Mouse (Mus musculus): ENCODE data around the gene Fam234a. TPM values are rescaled to one million over a fixed set of nuclear protein-coding genes. Genes with fewer than 3 reads are reported as not detected.

Fam234a gene
- polyA plus RNA-seq, 1 experiment, result 2.9 TPM

DNA sequence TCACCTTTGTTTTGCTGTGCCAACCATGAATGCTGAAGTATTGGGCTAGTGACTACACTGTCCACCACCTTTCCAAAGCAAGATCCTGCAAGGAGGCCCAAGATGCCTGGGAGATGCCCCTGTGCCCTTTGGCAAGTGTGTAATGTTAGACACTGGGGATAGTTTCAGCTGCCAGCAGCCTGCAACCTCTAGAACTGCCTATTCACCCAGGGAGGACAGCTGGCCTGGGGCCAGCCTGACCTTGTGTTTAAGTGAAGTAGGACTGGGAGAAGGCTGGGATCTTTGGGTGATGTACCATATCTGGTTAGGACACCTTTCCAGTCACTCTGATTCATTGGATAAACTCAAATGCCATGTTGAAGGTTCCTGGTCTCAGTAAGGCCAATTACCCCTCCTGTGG lies 42.0 kb downstream of the Fam234a start:
- TF ChIP-seq GATA1 (IDR thresholded peaks at IDR 0.05; ENCODE audit: low read length), result no peak

DNA sequence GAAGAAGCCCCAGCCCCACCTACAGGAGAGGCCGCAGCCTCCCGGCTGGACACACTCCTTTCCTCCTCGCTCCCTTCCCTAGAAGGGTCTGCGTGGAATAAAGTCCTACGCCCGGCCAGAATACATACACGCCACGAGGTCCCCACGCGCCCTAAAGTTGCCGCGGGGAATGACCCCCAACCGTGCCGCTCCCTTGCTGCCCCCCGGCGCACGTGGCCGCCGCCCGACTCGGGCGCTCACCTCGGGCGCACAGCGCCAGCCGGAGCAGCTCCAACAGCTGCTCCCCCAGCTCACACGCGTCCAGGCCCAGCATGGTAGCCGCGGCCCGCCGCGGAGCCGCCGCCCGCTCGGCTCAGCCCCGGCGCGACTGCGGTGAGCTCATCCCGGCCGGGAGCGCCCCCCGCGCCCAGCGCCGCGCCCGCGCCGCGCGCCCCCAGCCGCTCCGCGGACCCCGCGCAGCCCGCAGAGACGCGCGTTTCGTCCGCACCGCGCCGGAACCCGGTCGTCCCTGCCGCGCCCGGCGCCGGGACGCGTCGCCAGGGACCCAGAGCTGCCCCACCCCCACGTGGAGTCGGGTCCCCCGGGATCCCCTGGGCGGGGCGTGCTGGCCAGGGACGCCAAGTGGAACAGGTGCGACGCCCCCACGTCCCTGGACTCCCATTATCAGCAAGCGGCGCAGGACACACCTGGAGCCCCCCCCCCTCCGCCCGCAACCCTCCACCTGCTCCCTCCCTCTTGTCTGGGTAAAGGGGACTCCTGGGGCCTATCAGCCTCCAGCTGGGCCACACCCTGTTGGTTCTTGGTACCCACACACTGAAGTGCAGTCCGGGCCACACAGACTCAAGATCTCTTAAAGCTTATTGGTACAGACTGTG lies 43.0 kb downstream of the Fam234a start:
- TF ChIP-seq GATA1 (IDR thresholded peaks at IDR 0.05; ENCODE audit: low read length), result no peak

DNA sequence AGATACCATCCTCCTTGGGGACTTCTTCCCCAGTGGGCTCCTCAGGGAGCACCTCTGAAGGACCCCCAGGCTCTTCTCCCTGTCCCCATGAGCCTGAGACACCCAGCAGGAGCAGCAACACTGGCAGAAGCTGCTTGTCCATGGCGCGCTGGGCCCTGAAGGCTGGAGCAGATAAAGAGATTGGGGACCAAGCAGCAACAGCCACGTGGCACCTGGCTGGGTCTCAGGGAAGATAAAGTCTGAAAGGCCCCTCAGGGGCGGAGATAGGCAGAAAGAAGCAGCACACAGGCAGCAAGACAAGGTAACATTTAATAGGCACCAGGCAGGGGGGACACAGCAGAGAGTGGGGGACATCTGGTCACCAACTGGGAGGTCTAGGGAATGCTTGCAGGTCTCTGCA lies 45.1 kb downstream of the Fam234a start, which contains the start of gene Pdia2:
Gene Pdia2, minus strand, starts transcription at position 196 of the 400 bp plus-strand sequence.
- TF ChIP-seq GATA1 (IDR thresholded peaks at IDR 0.05; ENCODE audit: low read length), result no peak

DNA sequence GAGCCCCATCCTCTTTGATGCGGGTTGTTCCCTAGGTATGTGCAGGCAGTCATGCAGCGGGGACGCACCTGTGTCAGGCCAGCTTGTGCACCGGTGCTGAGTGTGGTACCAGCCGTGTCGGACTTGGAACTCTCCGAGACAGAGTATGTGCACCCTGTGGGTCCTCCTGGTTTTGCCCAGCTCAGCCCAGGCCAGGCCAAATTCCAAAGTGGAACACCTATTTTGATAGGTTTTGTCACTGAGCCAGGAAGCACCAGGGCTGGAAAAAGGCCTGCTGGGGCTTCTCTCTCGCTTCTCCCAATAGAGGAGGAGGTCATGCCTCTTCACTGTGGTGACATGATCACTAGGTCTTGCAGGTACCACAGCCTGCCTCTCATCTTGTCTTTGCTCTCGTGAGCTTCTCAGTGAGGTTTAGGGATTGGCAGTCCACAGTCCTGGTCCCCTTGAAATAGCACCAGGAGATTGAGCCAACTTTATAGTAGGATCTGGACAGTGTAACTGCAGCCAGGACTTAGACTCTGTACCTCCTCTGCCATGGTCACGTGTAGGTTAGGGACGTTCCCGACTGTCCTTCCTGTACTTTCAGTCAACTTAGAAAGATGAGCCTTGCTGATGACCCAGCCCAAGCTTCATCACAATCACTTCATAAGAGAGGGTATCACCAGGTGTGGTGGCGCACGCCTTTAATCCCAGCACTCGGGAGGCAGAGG lies 51.4 kb downstream of the Fam234a start:
- TF ChIP-seq GATA1 (IDR thresholded peaks at IDR 0.05; ENCODE audit: low read length), result no peak

- TF ChIP-seq GATA1 (IDR thresholded peaks at IDR 0.05; ENCODE audit: low read length), result no peak
Observed at GRCm38 (mm10) chr17:26188091-26188805, 55.8 kb downstream of the Fam234a start.

- no peak for TF ChIP-seq GATA1 (IDR thresholded peaks at IDR 0.05; ENCODE audit: low read length)
Observed at GRCm38 (mm10) chr17:26187592-26187991, 56.5 kb downstream of the Fam234a start.

DNA sequence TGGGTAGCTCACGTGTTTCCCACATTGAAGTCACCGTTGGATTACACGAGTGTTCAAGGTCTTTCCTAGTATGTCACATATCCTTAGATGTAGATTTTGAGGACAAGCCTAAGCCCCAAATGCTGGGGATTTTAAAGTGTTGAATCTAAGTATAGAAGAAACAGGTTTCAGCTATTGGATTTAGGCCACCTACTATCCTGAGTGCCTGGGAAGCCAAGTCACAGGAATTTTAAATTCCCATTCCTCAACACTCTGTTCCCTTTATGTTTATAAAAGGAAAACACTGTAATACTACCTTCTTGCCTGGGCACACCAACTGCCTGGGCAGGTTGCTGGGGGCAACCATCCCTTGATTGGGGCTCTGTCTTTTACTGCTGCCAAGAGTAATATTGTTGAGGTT lies 62.9 kb downstream of the Fam234a start:
- no peak for TF ChIP-seq GATA1 (IDR thresholded peaks at IDR 0.05; ENCODE audit: low read length)

DNA sequence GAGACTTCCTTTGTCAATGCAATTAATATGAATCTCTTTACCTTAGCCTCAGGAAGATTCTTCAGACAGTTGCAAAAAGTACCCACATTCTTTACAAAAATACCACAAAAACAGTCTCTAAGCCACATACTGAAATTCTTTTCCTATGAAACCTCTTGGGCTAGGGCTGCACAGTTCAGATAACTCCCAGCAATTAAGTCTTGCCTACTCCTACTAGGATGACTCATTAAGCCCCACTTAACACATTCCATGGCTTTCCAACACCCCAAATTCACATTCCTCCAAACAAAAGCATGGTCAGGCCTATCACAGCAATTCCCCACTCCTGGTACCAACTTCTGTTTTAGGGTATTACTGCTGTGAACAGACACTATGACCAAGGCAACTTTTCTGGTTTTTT lies 65.4 kb downstream of the Fam234a start:
- TF ChIP-seq GATA1 (IDR thresholded peaks at IDR 0.05; ENCODE audit: low read length), result no peak

GRCm38 (mm10) chr17:26168039-26168438 lies 76.0 kb downstream of the Fam234a start:
- no peak for TF ChIP-seq GATA1 (IDR thresholded peaks at IDR 0.05; ENCODE audit: low read length)

- TF ChIP-seq GATA1 (IDR thresholded peaks at IDR 0.05; ENCODE audit: low read length), result no peak
Observed at GRCm38 (mm10) chr17:26162736-26163135, 81.3 kb downstream of the Fam234a start.

Other genes with a start within 250 kb of the Fam234a start
- 12.7 and 17.0 TPM in 2 replicates for gene Rab11fip3, start 174.7 kb downstream of the Fam234a start, polyA plus RNA-seq (2012)
- 0.24 and 0.41 TPM in 2 replicates for gene Decr2, start 153.9 kb downstream of the Fam234a start, polyA plus RNA-seq (2012)
- gene Nme4, start 148.6 kb downstream of the Fam234a start, polyA plus RNA-seq (2012), result 120 and 155 TPM in 2 replicates
- gene Tmem8, start 130.9 kb downstream of the Fam234a start, polyA plus RNA-seq (2012), result 1.8 and 2.1 TPM in 2 replicates
- 257 and 305 TPM in 2 replicates for gene Mrpl28, start 120.7 kb downstream of the Fam234a start, polyA plus RNA-seq (2012)
- gene Axin1, start 105.6 kb downstream of the Fam234a start, polyA plus RNA-seq (2012), result 45.3 and 47.1 TPM in 2 replicates
- 3.8 and 5.2 TPM in 2 replicates for gene Pdia2, start 45.2 kb downstream of the Fam234a start, polyA plus RNA-seq (2012)
- gene Rgs11, start 41.3 kb downstream of the Fam234a start, polyA plus RNA-seq (2012), result 8.4 and 8.7 TPM in 2 replicates
- gene Arhgdig, start 36.5 kb downstream of the Fam234a start, polyA plus RNA-seq (2012), result 31.2 and 41.8 TPM in 2 replicates
- 50.6 and 64.4 TPM in 2 replicates for gene Luc7l, start 8.7 kb upstream of the Fam234a start, polyA plus RNA-seq (2012)
- gene Neurl1b, start 170.6 kb upstream of the Fam234a start, polyA plus RNA-seq (2012), result not detected in 2 replicates

Data from G1E-ER4 (cell line).